Mouse (Mus musculus): ENCODE results near the gene Ttc7b.

Gene Ttc7b

DNA sequence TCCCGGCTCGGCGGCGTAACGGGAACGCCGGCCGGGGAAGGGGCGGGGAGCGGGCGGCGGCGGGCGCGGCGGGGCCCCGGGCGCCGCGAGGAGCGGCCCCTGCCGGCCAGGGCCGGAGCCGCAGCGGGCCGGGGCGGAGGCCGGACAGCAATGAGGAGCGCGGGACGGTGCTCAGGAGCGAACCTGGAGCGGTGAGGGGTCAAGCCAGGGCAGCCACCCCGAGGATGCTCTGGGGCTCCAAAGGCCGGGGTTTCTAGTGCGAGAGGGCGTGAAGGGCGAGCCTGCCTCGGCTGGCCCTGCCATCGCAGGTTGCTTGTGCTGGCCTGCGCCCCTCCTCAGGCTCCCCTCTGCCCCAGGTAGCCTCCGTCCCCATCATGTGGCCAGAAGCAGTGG, at the start of gene Ttc7b:
Gene Ttc7b, minus strand, starts transcription at position 33 of the 393 bp plus-strand sequence.
- in situ Hi-C loops (cut with MboI, MseI) = no loop called here

GRCm38 (mm10) chr12:100568831-100569230, 48.2 kb upstream of the Ttc7b start:
- in situ Hi-C loops (cut with MboI, MseI) = no loop called here

DNA sequence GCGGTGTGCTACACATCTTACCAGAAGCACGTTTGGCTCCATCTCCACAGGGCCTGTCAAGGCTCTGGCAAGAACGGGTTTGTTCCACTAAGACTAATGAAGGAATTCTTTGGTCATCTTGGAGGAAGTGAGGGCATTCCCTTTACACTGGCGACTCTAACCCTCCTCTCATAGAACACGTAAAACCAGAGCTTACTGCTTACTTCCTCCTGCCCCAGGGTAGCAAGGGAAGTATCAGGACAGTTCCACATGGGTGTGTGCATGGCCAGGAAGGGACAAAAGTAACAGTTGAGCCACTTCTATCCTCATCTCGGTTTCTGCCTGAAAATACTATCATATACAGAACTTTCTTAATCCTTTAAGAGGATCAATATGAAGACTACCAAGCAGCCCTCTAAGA, 47.5 kb upstream of the Ttc7b start:
- in situ Hi-C loops (cut with MboI, MseI) = no loop called here

DNA sequence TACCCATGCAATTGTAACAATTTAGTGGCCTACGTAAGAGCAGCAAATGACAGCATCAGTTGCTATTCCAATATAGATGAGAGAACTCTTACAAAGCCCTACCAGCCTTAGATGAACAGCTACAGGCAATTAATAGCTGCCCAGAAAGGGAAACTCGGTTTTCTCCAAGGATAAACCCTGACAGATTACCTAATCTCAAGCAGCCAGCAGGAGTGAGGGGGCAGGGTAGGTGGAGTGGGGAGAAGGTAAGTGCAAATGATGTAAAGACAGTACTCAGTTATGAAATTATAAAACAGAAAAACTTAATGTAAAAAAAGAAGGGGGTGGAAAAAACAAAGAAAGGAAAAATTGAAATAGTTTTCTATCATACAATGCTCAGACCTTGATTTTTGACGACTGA, 47.0 kb upstream of the Ttc7b start:
- in situ Hi-C loops (cut with MboI, MseI) = no loop called here

GRCm38 (mm10) chr12:100553675-100554074, 33.0 kb upstream of the Ttc7b start:
- in situ Hi-C loops (cut with MboI, MseI) = no loop called here

- in situ Hi-C loops (cut with MboI, MseI) = no loop called here
Measured at GRCm38 (mm10) chr12:100551972-100552371, 31.3 kb upstream of the Ttc7b start.

DNA sequence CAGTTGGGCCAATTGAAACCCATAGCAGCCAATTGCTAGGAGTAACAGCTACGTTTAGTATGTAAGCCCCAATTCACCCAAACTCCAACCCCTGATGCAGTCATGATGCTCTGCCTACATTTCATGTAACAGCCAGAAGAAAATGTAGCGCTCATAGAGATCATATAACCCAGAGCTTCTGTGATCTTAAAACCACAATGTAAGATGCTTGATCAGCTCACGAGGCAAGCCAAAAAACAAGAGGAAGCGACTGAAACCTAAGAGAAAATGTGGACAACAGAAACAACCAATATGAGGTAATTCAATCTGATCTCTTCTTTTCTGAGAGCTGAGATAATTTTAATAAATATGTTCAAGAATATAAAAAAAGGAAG, 23.6 kb upstream of the Ttc7b start:
- in situ Hi-C loops (cut with MboI, MseI) = no loop called here

GRCm38 (mm10) chr12:100543437-100544193, 23.0 kb upstream of the Ttc7b start:
- in situ Hi-C loops (cut with MboI, MseI) = no loop called here

GRCm38 (mm10) chr12:100542494-100542893, 21.9 kb upstream of the Ttc7b start:
- in situ Hi-C loops (cut with MboI, MseI) = no loop called here

DNA sequence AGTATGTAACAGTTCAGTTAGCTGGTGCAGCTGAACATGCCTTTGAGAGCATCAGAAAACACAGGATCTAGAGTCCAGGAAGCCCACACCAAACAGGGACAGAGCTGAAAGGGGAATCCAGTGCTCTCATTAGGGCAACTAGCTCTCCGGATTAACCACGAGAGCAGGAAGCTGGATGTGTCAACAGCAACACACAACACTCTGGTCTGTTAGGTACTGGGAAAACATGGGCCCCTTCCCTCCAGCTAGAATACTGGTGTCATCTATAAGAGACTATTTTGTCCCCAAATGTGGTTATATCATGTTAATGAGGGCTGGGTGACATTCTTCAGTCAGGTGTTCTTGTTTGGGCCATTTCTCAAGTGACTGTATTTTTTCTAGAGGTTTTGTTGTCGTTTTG, 21.4 kb upstream of the Ttc7b start:
- in situ Hi-C loops (cut with MboI, MseI) = no loop called here

DNA sequence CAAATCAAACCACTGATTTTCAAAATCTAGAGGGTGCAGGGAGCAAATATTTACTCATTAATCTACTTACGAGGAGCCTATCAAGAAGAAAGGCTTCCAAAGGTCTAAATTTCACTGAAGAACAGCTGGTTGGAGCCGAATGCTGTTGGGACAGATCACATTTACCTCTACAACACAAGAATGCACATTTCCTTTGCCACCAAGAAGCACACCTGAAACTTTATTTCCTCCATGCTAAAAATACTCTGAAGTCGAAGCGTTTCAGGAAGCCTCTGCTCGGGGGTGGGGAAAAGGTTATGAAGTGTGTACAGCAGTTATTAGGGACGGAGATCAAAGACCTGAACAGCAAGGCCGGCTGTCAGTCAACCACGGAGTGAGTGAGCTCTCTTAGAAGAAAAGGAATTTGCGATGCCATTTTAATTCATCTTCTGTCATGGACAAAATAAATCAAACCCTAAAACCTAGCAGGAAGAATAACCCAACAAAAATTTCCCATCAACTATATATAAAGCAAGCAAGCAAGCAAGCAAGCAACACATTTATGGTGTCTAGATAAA, 18.6 kb upstream of the Ttc7b start:
- in situ Hi-C loops (cut with MboI, MseI) = no loop called here

- in situ Hi-C loops (cut with MboI, MseI) = no loop called here
Measured at GRCm38 (mm10) chr12:100538445-100539157, 18.0 kb upstream of the Ttc7b start.

GRCm38 (mm10) chr12:100537091-100537490, 16.5 kb upstream of the Ttc7b start:
- in situ Hi-C loops (cut with MboI, MseI) = no loop called here

DNA sequence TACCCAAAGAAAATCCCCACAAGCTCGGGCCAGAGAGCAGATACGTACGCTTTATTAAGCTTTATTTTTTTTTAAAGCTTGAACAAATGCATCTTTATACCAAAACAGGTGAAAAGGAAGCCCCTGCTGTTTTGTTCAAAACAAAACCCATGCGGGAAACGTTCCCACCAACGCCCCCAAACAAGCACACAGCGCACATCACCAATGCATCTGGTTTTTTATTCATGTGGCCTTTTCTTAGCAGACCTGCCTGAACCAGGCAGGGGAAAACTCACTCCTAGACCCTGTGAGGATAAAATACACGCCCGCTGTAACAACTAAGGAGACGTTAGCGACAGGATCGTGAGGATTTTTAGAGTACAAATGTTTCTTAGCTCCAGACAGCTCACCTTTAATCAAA, 14.4 kb upstream of the Ttc7b start:
- in situ Hi-C loops (cut with MboI, MseI) = no loop called here

DNA sequence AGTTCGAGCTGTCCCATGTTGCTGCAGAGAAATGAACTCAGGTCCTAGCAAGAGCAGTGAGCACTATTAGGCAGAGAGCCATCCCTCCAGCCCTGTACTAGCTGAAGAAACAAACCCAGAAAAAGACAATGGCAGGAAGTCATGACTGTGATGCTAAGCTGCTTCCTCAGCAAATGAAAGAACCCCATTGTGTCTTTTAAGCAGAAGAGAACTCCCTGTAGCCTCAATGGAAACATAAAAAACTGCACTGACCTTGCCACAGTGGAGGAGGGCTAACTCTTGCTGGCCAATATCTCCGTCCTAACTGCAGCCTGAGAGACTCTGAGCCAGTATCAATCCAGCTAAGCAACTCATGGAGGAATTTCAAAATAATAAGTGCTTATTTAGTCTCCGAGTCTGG, 13.4 kb upstream of the Ttc7b start:
- in situ Hi-C loops (cut with MboI, MseI) = no loop called here

DNA sequence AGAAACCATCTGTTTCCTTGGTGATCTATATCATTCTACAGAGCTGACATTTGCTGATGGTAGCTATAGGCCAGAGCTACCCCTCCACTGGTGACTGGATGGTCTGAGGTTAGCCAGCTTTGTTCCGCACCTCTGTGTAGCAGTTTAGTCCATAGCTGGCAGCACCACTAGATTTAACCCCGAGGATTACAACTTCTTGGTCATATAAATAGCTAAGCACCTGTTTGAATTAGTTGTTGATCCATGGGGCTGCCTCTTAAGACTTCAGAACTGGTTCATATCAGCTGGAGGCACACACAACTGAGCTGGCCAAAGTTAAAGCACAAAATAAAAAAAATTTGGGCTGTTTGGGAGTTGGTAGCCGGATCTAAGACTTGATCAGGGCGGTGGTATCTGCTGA, 12.6 kb upstream of the Ttc7b start:
- in situ Hi-C loops (cut with MboI, MseI) = no loop called here

DNA sequence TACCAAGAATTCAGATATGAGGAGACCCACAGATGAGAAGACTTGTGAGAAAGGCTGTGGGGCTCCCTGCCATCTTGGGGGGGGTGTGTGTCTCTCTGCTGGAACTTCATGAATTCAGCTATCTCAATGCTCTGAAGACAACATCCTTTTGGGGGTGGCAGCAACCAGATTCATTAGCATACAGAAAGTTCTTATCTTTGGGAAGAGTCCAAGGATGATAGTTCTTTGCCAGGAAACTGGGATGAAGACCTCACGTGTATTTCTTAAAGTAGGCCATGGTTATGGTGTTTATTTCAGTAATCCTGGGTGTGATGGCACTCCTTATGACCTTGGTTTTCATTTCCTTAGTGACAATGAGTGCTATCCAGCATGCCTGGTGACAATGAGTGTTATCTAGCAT, 11.1 kb upstream of the Ttc7b start:
- in situ Hi-C loops (cut with MboI, MseI) = no loop called here

DNA sequence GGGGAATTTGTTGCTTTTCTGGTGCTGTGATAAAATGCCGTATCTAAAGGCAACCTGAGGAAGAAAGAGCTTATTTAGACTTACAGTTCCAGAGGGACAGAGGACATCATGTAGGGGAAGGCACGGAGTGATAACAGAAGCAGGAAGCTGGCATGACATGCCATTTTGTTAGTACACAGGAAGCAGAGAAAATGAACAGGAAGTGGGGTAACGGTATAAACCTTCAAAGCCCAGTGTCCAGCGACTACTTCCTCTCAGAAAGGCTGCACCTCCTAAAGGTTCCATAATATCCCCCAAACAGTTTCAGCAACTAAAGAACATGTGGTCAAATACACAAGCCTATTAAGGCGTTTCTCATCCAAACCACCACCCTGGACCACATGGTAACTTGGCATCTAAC, 10.2 kb upstream of the Ttc7b start:
- in situ Hi-C loops (cut with MboI, MseI) = no loop called here

- in situ Hi-C loops (cut with MboI, MseI) = no loop called here
Measured at GRCm38 (mm10) chr12:100529651-100530050, 9.0 kb upstream of the Ttc7b start.

DNA sequence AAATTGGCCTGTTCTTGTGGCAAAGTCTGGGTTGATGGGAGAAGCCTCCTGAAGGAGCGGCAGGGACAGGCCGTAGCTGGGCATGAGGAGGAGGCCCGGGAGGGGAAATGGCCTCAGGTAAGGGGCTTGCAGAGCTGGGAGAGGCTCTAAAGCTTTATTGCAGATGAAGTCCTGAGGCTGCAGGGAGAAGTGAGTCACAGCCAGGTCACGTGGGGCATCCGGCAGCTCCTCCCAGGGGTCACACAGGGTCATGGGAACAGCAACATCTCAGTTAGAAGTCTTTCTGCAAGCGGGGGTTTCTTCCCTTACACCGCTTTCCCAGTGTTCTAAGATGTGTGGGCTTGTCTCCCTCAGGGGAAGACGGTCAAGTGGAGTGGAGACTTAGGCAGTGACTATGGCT, 8.5 kb upstream of the Ttc7b start:
- in situ Hi-C loops (cut with MboI, MseI) = no loop called here

DNA sequence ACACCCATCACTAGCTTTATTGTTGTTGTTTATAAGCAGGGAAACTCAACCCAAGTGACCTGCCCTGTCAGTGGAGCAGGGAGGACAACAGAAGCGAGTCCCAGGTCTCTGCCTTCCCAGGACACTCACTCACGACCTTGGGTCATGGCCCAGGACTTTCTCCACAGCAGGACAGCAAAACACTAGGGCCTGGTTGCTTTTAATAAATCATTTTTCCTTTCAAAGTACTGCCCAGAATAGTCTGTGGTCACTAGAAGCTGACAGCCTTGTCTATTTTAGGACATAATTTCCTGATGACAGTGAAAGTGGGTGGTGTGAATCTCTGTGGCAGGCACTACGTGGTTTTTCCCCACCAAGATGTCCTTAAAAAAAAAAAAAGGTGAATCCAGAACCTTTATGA, 7.6 kb upstream of the Ttc7b start:
- in situ Hi-C loops (cut with MboI, MseI) = no loop called here

- in situ Hi-C loops (cut with MboI, MseI) = no loop called here
Measured at GRCm38 (mm10) chr12:100527753-100528152, 7.1 kb upstream of the Ttc7b start.

GRCm38 (mm10) chr12:100527241-100527640, 6.6 kb upstream of the Ttc7b start:
- in situ Hi-C loops (cut with MboI, MseI) = no loop called here

All from T-helper 1 cell (primary cell).